Mouse (Mus musculus): Measurements from ENCODE around the gene Atp8b2. TPM values are rescaled to one million over a fixed set of nuclear protein-coding genes. Genes with fewer than 3 reads are reported as not detected.

Atp8b2 gene
- total RNA-seq, 1 experiment from 2014 or later: 67.8 TPM

GRCm38 (mm10) chr3:89912543-89913391 lies 50.5 kb downstream of the Atp8b2 start, which contains the start of gene Il6ra:
Gene Il6ra, minus strand, starts transcription at chr3:89913196.
- peak; percentile 67 for ATAC-seq (replicated peaks; ENCODE audit: insufficient number of reproducible peaks, low FRiP score, low TSS enrichment, poor library complexity, severe bottlenecking)

DNA sequence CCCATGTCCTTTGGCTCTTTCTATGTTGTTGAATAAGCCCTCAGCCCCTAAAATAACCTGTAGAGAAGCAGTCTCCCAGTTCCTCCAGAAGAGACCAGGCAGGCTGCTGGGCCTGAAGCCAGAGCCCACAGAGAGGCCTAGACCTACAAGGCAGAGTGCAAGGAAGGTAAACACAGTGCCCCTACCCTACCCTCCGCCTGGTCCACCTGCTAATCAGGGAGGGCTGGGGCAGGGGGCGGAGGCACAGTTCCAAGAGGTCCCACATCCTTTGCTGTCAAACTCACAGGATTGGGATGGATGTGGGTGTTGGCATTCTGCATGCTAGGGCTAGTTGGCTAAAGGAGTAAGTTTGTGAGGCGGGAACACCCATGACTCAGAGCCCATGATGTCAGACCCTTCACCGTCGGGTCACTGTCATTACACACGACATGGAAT lies 51.2 kb downstream of the Atp8b2 start:
- ATAC-seq (replicated peaks; ENCODE audit: insufficient number of reproducible peaks, low FRiP score, low TSS enrichment, poor library complexity, severe bottlenecking): no peak

DNA sequence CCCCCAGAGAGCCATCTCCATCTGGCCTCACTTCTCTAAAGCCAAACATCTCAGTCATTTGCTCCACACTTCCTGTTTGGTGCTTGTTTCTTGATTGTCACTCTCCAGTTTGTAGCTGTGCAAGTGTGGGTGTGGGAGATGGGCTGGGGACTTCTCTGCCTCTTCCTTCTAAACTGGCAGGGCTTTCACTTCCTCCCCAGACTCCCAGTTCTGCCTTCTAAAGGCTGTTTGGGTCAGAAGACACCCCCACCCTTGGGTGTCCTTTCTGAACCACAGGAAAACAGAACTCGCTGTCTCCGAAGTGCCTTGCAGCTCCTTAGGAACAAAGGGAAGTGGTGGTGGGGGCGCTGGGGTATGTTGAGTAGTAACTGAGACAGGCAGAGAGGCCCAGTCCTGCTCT lies 52.1 kb downstream of the Atp8b2 start:
- ATAC-seq (replicated peaks; ENCODE audit: insufficient number of reproducible peaks, low FRiP score, low TSS enrichment, poor library complexity, severe bottlenecking): peak; percentile 77

DNA sequence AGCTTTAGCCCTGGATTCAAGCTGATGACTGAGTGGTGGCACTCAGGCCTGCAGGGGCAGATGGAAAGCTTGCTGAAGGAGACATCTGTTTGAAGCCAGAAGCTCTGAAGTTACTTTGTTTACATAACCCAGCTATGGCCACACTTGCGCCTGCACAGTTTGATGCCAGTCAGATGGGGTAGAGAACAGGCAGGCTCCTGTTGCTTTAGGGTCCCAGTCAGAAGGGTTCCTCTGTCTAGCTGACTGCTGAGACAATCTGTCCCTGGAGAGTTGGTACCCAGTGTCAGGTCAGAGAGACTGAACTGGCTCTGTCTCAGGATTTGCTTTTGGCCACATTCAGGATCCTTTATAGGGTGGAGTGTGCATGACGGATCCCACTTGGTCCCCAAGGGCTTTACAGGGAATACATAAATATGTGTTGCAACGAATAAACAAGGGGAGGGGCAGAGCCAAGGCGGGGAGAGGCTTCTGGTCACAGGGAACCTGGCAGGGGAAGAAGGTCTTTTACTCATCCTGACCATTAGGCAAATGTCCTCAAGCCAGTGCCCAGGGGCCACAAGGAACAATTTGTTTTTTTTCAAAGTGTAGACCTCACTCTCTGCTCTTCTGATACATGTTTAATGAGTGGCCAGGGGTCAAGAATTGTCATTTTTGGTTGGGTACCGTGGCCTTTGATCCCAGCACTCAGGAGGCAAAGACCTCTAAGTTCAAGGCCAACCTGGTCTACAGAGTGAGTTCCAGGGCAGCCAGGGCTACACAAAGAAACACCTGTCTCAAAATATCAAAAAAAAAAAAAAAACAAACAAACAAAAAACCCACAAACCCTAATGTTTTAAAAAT lies 53.4 kb downstream of the Atp8b2 start:
- no peak for ATAC-seq (replicated peaks; ENCODE audit: insufficient number of reproducible peaks, low FRiP score, low TSS enrichment, poor library complexity, severe bottlenecking)

DNA sequence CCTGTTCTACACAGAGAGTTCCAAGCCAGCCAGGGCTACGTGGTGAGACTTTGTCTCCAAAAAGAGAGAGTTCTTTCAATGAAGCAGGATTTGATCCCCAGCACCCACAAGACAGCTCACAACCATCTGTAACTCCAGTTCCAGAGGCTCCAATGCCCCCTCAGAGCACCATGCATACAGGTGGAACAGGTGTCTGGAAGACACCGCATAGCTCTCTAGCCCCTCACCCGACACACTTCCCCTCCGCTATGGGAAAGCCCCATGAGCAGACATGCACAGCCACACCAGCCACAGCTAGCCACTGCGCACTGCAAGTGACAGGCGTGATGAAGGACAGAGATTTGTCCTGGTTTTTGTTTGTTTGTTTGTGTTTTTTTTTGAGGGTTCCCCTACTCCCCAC lies 54.5 kb downstream of the Atp8b2 start:
- no peak for ATAC-seq (replicated peaks; ENCODE audit: insufficient number of reproducible peaks, low FRiP score, low TSS enrichment, poor library complexity, severe bottlenecking)

- ATAC-seq (replicated peaks; ENCODE audit: insufficient number of reproducible peaks, low FRiP score, low TSS enrichment, poor library complexity, severe bottlenecking): no peak
These were observed 55.5 kb downstream of the Atp8b2 start for GRCm38 (mm10) chr3:89907846-89908245.

GRCm38 (mm10) chr3:89899511-89899908 lies 63.8 kb downstream of the Atp8b2 start:
- ATAC-seq (replicated peaks; ENCODE audit: insufficient number of reproducible peaks, low FRiP score, low TSS enrichment, poor library complexity, severe bottlenecking): no peak

DNA sequence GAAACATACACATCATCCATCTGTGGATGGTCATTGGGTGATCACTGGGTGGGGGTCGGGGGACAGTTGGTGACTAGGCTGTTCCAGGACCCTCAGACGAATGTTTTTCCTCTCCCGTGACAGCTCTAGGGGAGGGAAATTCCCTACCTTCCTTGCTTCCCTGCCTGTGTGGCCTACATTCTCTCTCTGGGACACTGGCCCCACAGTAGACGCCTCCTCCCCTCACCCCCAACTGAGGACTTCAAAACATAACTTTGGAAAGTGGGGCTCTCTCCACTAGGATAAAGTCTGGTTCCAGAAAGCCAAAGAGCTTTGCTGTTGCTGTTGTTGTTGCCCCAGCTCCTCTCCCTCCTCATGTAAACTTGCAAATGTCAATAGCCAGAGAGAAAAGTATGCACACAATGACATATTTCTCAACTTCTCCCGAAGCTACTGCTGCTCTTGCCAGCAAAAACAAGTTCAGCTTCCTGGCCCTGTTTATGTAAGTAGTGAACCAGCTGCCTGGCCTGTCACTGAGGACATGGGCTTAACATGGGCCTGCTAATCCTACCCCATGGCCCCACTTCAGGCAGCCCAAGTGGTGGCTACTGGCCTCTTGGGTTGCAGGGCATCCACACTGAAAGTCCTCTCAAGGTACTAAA lies 64.3 kb downstream of the Atp8b2 start:
- ATAC-seq (replicated peaks; ENCODE audit: insufficient number of reproducible peaks, low FRiP score, low TSS enrichment, poor library complexity, severe bottlenecking): no peak

DNA sequence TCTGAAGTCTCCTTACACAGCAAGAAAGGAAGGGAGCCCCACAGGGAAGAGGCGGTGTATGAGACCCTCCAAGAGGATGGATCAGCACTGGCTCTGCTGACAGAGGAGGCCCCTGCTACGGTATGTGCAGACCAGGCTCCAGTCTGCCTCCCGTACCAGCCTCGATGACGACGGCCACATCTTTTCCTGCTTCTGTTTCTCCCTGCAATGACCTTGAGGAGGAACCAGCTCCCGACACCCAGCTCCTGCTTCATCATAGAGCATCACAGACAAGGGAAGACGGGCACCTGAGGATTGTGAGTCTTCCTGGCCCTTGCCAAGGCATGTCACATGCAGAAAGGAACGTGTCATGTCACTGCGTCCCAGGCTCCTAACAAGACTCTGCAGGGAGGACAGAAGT lies 65.3 kb downstream of the Atp8b2 start:
- ATAC-seq (replicated peaks; ENCODE audit: insufficient number of reproducible peaks, low FRiP score, low TSS enrichment, poor library complexity, severe bottlenecking): no peak

DNA sequence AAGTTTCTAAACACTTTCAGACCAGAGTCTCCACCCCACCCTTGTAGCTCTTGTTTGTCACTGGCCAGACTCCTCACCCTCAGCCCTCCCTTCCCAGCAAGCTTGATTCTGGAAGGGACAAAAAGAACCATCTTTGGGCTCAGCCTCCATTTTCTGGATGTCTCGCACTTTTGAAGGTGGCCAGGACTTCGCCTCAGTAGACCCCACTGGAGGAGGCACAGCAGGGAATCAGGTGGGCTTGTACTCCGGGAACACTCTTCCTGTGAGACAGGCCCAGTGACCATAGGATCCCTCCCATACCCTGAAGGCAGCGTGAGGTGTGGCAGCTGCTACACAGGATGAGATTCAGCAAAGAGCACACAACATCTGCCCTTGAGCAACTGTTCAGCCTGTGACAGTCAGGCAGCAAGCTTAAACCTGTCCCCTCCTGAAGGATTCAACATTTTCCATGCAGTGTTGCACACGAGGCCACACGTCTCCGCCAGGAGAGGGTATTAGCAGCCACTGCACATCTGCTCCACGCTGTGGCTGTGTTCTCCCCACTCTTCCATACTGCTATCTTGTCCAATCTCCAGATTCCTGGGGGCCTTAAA lies 66.0 kb downstream of the Atp8b2 start:
- no peak for ATAC-seq (replicated peaks; ENCODE audit: insufficient number of reproducible peaks, low FRiP score, low TSS enrichment, poor library complexity, severe bottlenecking)

GRCm38 (mm10) chr3:89896571-89896970 lies 66.7 kb downstream of the Atp8b2 start:
- no peak for ATAC-seq (replicated peaks; ENCODE audit: insufficient number of reproducible peaks, low FRiP score, low TSS enrichment, poor library complexity, severe bottlenecking)

GRCm38 (mm10) chr3:89892517-89893106 lies 70.7 kb downstream of the Atp8b2 start:
- ATAC-seq (replicated peaks; ENCODE audit: insufficient number of reproducible peaks, low FRiP score, low TSS enrichment, poor library complexity, severe bottlenecking): peak; percentile 52

GRCm38 (mm10) chr3:89891696-89892095 lies 71.6 kb downstream of the Atp8b2 start:
- no peak for ATAC-seq (replicated peaks; ENCODE audit: insufficient number of reproducible peaks, low FRiP score, low TSS enrichment, poor library complexity, severe bottlenecking)

GRCm38 (mm10) chr3:89889841-89890430 lies 73.4 kb downstream of the Atp8b2 start:
- ATAC-seq (replicated peaks; ENCODE audit: insufficient number of reproducible peaks, low FRiP score, low TSS enrichment, poor library complexity, severe bottlenecking): no peak

Other genes with a start within 250 kb of the Atp8b2 start
- gene Adar, start 248.5 kb downstream of the Atp8b2 start, total RNA-seq (2017): 37.0 to 89.6 TPM (median 41.2 TPM) in 3 replicates
- 1.2 to 1.6 TPM (median 1.3 TPM) in 3 replicates for gene Chrnb2, start 198.9 kb downstream of the Atp8b2 start, total RNA-seq (2017)
- gene Ube2q1, start 189.9 kb downstream of the Atp8b2 start, total RNA-seq (2017): 170 to 205 TPM (median 172 TPM) in 3 replicates
- not detected in 3 replicates for gene She, start 132.1 kb downstream of the Atp8b2 start, total RNA-seq (2017)
- gene Il6ra, start 50.3 kb downstream of the Atp8b2 start, total RNA-seq (2017): 36.2 to 60.6 TPM (median 43.2 TPM) in 3 replicates
- 44.9 to 89.5 TPM (median 54.6 TPM) in 3 replicates for gene Hax1, start 35.3 kb upstream of the Atp8b2 start, total RNA-seq (2017)
- gene 4933434E20Rik, start 88.1 kb upstream of the Atp8b2 start, total RNA-seq (2017): 71.0 to 80.3 TPM (median 79.6 TPM) in 3 replicates
- 84.5 to 177 TPM (median 158 TPM) in 3 replicates for gene Ubap2l, start 89.1 kb upstream of the Atp8b2 start, total RNA-seq (2017)
- 927 to 1,272 TPM (median 1,055 TPM) in 3 replicates for gene Tpm3, start 109.1 kb upstream of the Atp8b2 start, total RNA-seq (2017)
- 0.19 to 0.49 TPM (median 0.32 TPM) in 3 replicates for gene Nup210l, start 140.6 kb upstream of the Atp8b2 start, total RNA-seq (2017)